In genomic region chr7:19811114-19811513, GRCm38 (mm10) we compare ENCODE assay signal across 9 mouse cellular contexts. TPM values are rescaled to one million over a fixed set of nuclear protein-coding genes. Genes with fewer than 3 reads are reported as not detected.
DNase-seq lines count a peak whose midpoint lies in the region; ATAC-seq and TF ChIP-seq lines count a peak whose summit lies in the region.
"Had no signal": no experiment of that assay in that cellular context is flagged by ENCODE, and none has a peak within 500 bp of the region (broad histone marks: within the 10 kb centered on the region; RNA-seq: fewer than 3 reads in every experiment).

No protein-coding gene starts in this region.

- H3K4me2 ChIP-seq in heart, embryonic 11.5 days, result peak overlapping the region; percentile 51
- peak overlapping the region; percentile 19 for H3K4me2 ChIP-seq in kidney, embryonic 14.5 days (replicated peaks; ENCODE audit: low read depth, low read length)

- no peaks in the 10 kb centered on the region for H3K27me3 ChIP-seq in ES-Bruce4 (ENCODE audit: control insufficient read depth, insufficient read depth, low read length, poor library complexity, severe bottlenecking)
- peaks cover 50% of the 10 kb centered on the region for H3K27me3 ChIP-seq in heart, embryonic 11.5 days (ENCODE audit: control insufficient read depth, insufficient read depth, low read length)
- H3K27me3 ChIP-seq in kidney, embryonic 14.5 days (ENCODE audit: control insufficient read depth, insufficient read depth, low read length), result peaks cover 37% of the 10 kb centered on the region

- H3K27ac ChIP-seq in ES-Bruce4 (ENCODE audit: insufficient read depth, low read length), result no peak overlapping the region
- no peak overlapping the region for H3K27ac ChIP-seq in heart, embryonic 11.5 days (ENCODE audit: low read depth, low read length)
- H3K27ac ChIP-seq in kidney, embryonic 14.5 days (ENCODE audit: low read depth, low read length), result no peak overlapping the region

- no peak for TF ChIP-seq CTCF in ES-Bruce4 (IDR thresholded peaks at IDR 0.05; ENCODE audit: low read depth, low read length)

- TF ChIP-seq EP300 in ES-Bruce4 (IDR thresholded peaks at IDR 0.05; ENCODE audit: insufficient read depth, low read depth, low read length), result no peak

- H3K36me3 ChIP-seq in ES-Bruce4 (ENCODE audit: control insufficient read depth, insufficient read depth, low read length, poor library complexity, severe bottlenecking), result no peaks in the 10 kb centered on the region
- no peaks in the 10 kb centered on the region for H3K36me3 ChIP-seq in heart, embryonic 11.5 days (ENCODE audit: control insufficient read depth, insufficient read depth, low read length)
- H3K36me3 ChIP-seq in kidney, embryonic 14.5 days (ENCODE audit: control insufficient read depth, insufficient read depth, low read length), result no peaks in the 10 kb centered on the region

- WGBS in heart, embryonic 11.5 days (ENCODE audit: insufficient replicate concordance), result 5% methylated on average over 22 of the region's 22 CpGs
- WGBS in kidney, embryonic 14.5 days, result 5% methylated on average over 22 of the region's 22 CpGs

- peaks cover 2% of the 10 kb centered on the region for H3K4me1 ChIP-seq in ES-Bruce4 (ENCODE audit: control insufficient read depth, insufficient read depth, low read length)
- peaks cover 7% of the 10 kb centered on the region for H3K4me1 ChIP-seq in heart, embryonic 11.5 days (ENCODE audit: control insufficient read depth, insufficient read depth, low read length)
- peaks cover 5% of the 10 kb centered on the region; the same call in 1 of the 2 replicates for H3K4me1 ChIP-seq in kidney, embryonic 14.5 days (ENCODE audit: control insufficient read depth, insufficient read depth, low read length)

- ATAC-seq in heart, embryonic 11.5 days (replicated peaks; ENCODE audit: insufficient number of reproducible peaks, low FRiP score, low TSS enrichment), result no peak
- peak; percentile 51 for ATAC-seq in kidney, embryonic 14.5 days (ENCODE audit: low FRiP score, low TSS enrichment)

- H3K9ac ChIP-seq in ES-Bruce4 (ENCODE audit: low read depth, poor library complexity, severe bottlenecking), result no peak overlapping the region
- no peak overlapping the region for H3K9ac ChIP-seq in heart, embryonic 11.5 days (ENCODE audit: low read depth, low read length)
- no peak overlapping the region for H3K9ac ChIP-seq in kidney, embryonic 14.5 days (ENCODE audit: low read depth, low read length)

- peak; percentile 58 for DNase-seq in adrenal gland, postnatal 10 days
- no peak for DNase-seq in adrenal gland, postnatal 4 days (ENCODE audit: low spot score in 2 of 2)
- DNase-seq in lung, postnatal 14 days, result peak; percentile 67
- peak; percentile 27 for DNase-seq in yolk sac, embryonic 10.5 days (ENCODE audit: low spot score)
- no peak for DNase-seq in frontal cortex, postnatal 14 days (ENCODE audit: low spot score in 2 of 2)

- peak overlapping the region; percentile 15; the same call in 1 of the 2 replicates for H3K4me3 ChIP-seq in ES-Bruce4 (ENCODE audit: low read depth, low read length)
- peak overlapping the region; percentile 11; the same call in 1 of the 2 replicates for H3K4me3 ChIP-seq in heart, embryonic 11.5 days (ENCODE audit: low read depth, low read length)
- H3K4me3 ChIP-seq in kidney, embryonic 14.5 days (ENCODE audit: low read length), result peak overlapping the region; percentile 12; the same call in 1 of the 2 replicates

- TF ChIP-seq POLR2A in ES-Bruce4 (IDR thresholded peaks at IDR 0.05; ENCODE audit: insufficient read depth, low read length), result no peak

- no peaks in the 10 kb centered on the region for H3K9me3 ChIP-seq in ES-Bruce4 (replicated peaks; ENCODE audit: control insufficient read depth, insufficient read depth, low read length, poor library complexity, severe bottlenecking)
- H3K9me3 ChIP-seq in heart, embryonic 11.5 days (replicated peaks; ENCODE audit: control insufficient read depth, low read length), result no peaks in the 10 kb centered on the region; the same call in 1 of the 2 replicates
- no peaks in the 10 kb centered on the region for H3K9me3 ChIP-seq in kidney, embryonic 14.5 days (ENCODE audit: control insufficient read depth, low read length)

RNA-seq across cellular contexts. Expression of gene Bcl3, which starts 11.5 kb away (rescaled TPM):
- total RNA-seq in adrenal gland, postnatal 10 days (2021), result 10 to 100 TPM; 15.4 to 16.6 TPM
- 10 to 100 TPM in 1 of 2 experiments, 1 to 10 TPM in 1; 9.6 to 11.5 TPM for total RNA-seq in adrenal gland, postnatal 4 days (2021)
- polyA plus RNA-seq in ES-Bruce4 (2011; ENCODE audit: insufficient read depth, insufficient read length, low read depth, missing spikeins), result 17.3 and 27.3 TPM in 2 replicates
- polyA plus RNA-seq in heart, embryonic 11.5 days (2014; fragmentation: Nextera tagmentation; extraction: Ambion mirVana), result 1.0 and 1.5 TPM in 2 replicates
- 3.5 and 4.2 TPM in 2 replicates for polyA plus RNA-seq in kidney, embryonic 14.5 days (2014; fragmentation: Nextera tagmentation; extraction: Ambion mirVana)

RNA-seq across cellular contexts. Expression of gene Cblc, which starts 14.5 kb away (rescaled TPM):
- total RNA-seq in adrenal gland, postnatal 10 days (2021), result 1 to 10 TPM; 1.8 to 3.2 TPM
- total RNA-seq in adrenal gland, postnatal 4 days (2021), result 1 to 10 TPM in 1 of 2 experiments, under 1 TPM in 1; 0.68 to 1.0 TPM
- 17.1 and 23.2 TPM in 2 replicates for polyA plus RNA-seq in ES-Bruce4 (2011; ENCODE audit: insufficient read depth, insufficient read length, low read depth, missing spikeins)
- polyA plus RNA-seq in heart, embryonic 11.5 days (2014; fragmentation: Nextera tagmentation; extraction: Ambion mirVana), result 0.20 and 0.24 TPM in 2 replicates
- polyA plus RNA-seq in kidney, embryonic 14.5 days (2014; fragmentation: Nextera tagmentation; extraction: Ambion mirVana), result 4.7 and 7.3 TPM in 2 replicates
- total RNA-seq: left cerebral cortex, postnatal 25 days had no signal

RNA-seq across cellular contexts. Expression of gene Bcam, which starts 40.3 kb away (rescaled TPM):
- total RNA-seq in adrenal gland, postnatal 10 days (2021), result 10 to 100 TPM; 62.4 to 75.1 TPM
- total RNA-seq in adrenal gland, postnatal 4 days (2021), result 10 to 100 TPM; 59.8 to 84.7 TPM
- 138 and 154 TPM in 2 replicates for polyA plus RNA-seq in ES-Bruce4 (2011; ENCODE audit: insufficient read depth, insufficient read length, low read depth, missing spikeins)
- 163 and 173 TPM in 2 replicates for polyA plus RNA-seq in heart, embryonic 11.5 days (2014; fragmentation: Nextera tagmentation; extraction: Ambion mirVana)
- polyA plus RNA-seq in kidney, embryonic 14.5 days (2014; fragmentation: Nextera tagmentation; extraction: Ambion mirVana), result 177 and 214 TPM in 2 replicates

RNA-seq across cellular contexts. Expression of gene Gm19345, which starts 40.7 kb away (rescaled TPM):
- not detected for total RNA-seq in adrenal gland, postnatal 10 days (2021)
- not detected for total RNA-seq in adrenal gland, postnatal 4 days (2021)
- 0.82 and 1.1 TPM in 2 replicates for polyA plus RNA-seq in ES-Bruce4 (2011; ENCODE audit: insufficient read depth, insufficient read length, low read depth, missing spikeins)
- not detected in 2 replicates for polyA plus RNA-seq in heart, embryonic 11.5 days (2014; fragmentation: Nextera tagmentation; extraction: Ambion mirVana)
- polyA plus RNA-seq in kidney, embryonic 14.5 days (2014; fragmentation: Nextera tagmentation; extraction: Ambion mirVana), result 0.27 TPM in 1 of 2 replicates, not detected in the other

RNA-seq across cellular contexts. Expression of gene Ceacam16, which starts 50.0 kb away (rescaled TPM):
- under 1 TPM in 1 of 2 experiments, not detected in 1; 0.18 TPM for total RNA-seq in adrenal gland, postnatal 10 days (2021)
- under 1 TPM in 1 of 2 experiments, not detected in 1; 0.20 TPM for total RNA-seq in adrenal gland, postnatal 4 days (2021)
- not detected in 2 replicates for polyA plus RNA-seq in ES-Bruce4 (2011; ENCODE audit: insufficient read depth, insufficient read length, low read depth, missing spikeins)
- polyA plus RNA-seq in heart, embryonic 11.5 days (2014; fragmentation: Nextera tagmentation; extraction: Ambion mirVana), result not detected in 2 replicates
- not detected in 2 replicates for polyA plus RNA-seq in kidney, embryonic 14.5 days (2014; fragmentation: Nextera tagmentation; extraction: Ambion mirVana)
- total RNA-seq: left cerebral cortex, postnatal 25 days had no signal

Comparison
In these comparisons a context has a peak if more than half of its experiments do, and no peak if none do; other contexts are left out.
1. DNase-seq: peak in adrenal gland, postnatal 10 days (single experiment), lung, postnatal 14 days (single experiment) and yolk sac, embryonic 10.5 days (single experiment); none in adrenal gland, postnatal 4 days (0 of 2) and frontal cortex, postnatal 14 days (0 of 2).
2. Peak in every context shown above with its lines, with median percentiles within 50 percentile points of each other: H3K4me3 ChIP-seq.